Mouse (Mus musculus) megakaryocyte-erythroid progenitor cell, adult 5-6 weeks (primary cell): ENCODE measurements around the gene Zfp995. TPM values are rescaled to one million over a fixed set of nuclear protein-coding genes. Genes with fewer than 3 reads are reported as not detected.
A peak's percentile ranks its signal among the peaks of the same experiment; 100 is the strongest.
"Not testable (repeated sequence)": the region's sequence is repeated elsewhere in the genome, so short reads cannot be mapped to it uniquely, and the experiment has no call there.

Experiments
- ATAC-seq: replicated peaks from 2 replicates; pipeline ENCODE4 v1.8.0; 2016; ENCODE audit warnings: mild to moderate bottlenecking, inconsistent platforms; ENCODE audit not compliant: severe bottlenecking, poor library complexity, low FRiP score, low TSS enrichment
- total RNA-seq, 2 experiments: library from RNA; stranded (forward) in 1 of 2; stranded (reverse) in 1 of 2; fragments of 200-1000, 215-1000 nt in 1 of 2; fragments of >200 nt in 1 of 2; fragmentation: Nextera tagmentation in 1 of 2; gene quantifications; 2 replicates each; pipeline ENCODE4 v1.2.3; 2014 to 2017

Zfp995 gene
- total RNA-seq (2014; fragmentation: Nextera tagmentation) (3.8 TPM in 1 of 2 replicates, not detected in the other), total RNA-seq (2017) (0.46 and 0.75 TPM in 2 replicates)

DNA sequence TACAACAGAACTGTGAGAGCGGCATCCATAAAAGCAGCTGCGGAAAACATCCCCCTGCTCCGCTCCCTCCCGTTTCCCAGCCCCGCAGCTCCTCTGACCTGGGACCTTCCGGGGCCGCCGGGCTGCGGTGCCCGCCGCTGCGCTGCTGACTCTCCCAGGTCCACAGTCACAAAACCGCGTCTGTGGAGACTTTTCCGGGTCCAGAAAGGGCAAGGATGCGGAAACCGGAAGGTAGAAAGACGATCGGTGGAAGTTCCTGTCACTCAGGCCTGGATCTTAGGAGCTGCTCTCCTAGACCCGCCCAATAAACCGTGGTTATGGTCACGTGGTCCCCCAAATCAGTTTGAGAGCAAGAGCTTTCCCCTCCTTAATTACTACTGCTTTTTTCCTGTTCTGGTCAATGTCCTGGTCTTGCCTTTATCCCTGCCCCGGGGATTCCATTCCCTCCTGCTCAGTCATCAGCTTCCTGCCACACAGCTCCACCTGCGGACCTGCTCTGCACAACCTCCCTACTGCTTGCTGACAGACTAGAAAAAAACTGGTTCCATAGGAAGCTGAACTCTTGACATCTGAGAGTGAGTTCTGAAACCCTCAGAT is at the start of gene Zfp995:
Gene Zfp995, minus strand, starts transcription at position 471 of the 597 bp plus-strand sequence.
- peak; percentile 97 for ATAC-seq

DNA sequence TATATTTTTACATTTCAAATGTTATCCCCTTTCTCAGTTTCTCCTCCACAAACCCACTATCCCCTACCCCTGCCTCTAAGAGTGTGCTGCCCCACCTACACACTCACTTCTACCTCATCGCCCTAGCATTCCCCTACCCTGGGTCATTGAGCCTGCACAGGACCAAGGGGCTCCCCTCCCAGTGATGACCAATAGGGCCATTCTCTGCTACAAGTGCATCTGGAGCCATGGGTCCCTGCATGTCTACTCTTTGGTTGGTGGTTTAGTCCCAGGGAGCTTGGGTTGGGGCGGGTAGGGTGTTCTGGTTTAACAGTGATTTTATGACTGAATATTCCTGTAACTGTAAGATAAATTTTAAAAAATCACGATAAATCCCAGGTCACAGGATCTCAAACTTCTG is 687 bp downstream of the Zfp995 start:
- ATAC-seq, result 0 out of 2 replicates have a peak, but pooled peaks have one; percentile 16

GRCm38 (mm10) chr17:21871256-21871655 is 38.5 kb downstream of the Zfp995 start:
- ATAC-seq, result no peak

DNA sequence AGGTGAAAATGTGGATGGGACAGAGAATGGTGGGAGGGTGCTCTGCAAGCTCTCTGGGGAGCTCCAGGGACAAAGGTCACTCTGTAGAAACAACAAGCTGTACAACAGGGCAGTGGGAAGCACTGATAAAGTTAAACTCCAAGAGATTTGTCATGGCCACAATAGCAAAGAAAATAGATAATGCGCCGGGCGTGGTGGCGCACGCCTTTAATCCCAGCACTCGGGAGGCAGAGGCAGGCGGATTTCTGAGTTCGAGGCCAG is 63.5 kb downstream of the Zfp995 start:
- ATAC-seq, result not testable (repeated sequence)

DNA sequence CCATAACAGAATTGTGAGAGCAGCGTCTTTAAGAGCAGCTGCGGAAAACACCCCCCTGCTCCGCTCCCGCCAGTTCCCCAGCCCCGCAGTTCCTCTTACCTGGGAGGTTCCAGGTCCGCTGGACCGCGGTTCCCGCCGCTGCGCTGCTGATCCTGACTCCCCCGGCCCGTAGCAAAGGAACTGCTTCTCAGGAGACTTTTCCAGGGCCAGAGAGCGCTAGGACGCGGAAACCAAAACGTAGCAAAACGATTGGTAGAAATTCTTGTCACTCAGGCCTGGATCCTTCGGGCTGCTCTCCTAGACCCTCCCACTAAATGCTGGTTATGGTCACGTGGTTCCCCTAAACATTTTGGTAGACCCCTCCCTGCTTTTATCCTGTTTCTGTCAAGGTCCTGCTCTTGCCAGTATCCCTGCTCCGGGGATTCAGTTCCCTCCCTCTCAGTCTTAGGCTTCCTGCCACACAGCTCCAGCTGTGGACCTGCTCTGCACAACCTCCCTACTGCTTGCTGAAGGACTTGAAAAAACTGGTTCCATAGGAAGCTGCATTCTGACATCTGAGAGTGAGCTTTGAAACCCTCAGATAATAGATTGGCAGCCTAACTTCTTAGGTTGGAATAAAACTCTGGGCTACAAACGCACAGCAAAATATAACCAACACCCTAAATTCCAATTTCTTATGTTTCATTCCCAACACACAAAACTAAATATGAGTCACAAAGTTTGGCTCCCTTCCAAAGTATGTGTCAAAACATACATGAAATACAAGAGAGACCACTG is 64.0 kb downstream of the Zfp995 start, which contains the start of gene Zfp820:
Gene Zfp820, minus strand, starts transcription at position 228 of the 777 bp plus-strand sequence.
- peak; percentile 86 for ATAC-seq

DNA sequence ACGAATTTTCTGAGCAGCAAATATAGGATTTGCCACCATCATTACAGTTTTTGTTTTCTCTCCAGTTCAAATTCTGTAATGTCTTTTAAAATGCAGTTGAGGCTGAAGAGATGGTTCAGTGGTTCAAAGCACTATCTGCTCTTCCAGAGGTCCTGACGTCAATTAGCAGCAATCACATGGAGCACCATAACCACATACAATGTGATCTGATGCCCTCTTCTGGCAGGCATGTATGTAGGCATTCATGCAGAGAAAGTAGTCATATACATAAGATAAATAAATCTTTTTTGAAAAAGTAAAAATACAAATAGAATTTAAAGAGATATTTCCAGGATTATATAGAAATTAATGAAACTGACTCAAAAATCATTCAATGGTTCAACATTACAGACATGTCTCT is 71.2 kb downstream of the Zfp995 start:
- peak; percentile 68; the same call in 1 of the 2 replicates for ATAC-seq

Other genes with a start within 250 kb of the Zfp995 start
- 12.7 TPM in 1 of 2 replicates, not detected in the other for gene Gm10226, start 218.1 kb downstream of the Zfp995 start, total RNA-seq (2014; fragmentation: Nextera tagmentation)
- 69.3 TPM in 1 of 2 replicates, not detected in the other for gene Gm10226, start 218.1 kb downstream of the Zfp995 start, total RNA-seq (2017)
- gene Zfp760, start 202.2 kb downstream of the Zfp995 start, total RNA-seq (2014; fragmentation: Nextera tagmentation), result 8.0 and 9.4 TPM in 2 replicates
- gene Zfp760, start 202.2 kb downstream of the Zfp995 start, total RNA-seq (2017), result 6.2 and 7.2 TPM in 2 replicates
- gene Zfp229, start 179.1 kb downstream of the Zfp995 start, total RNA-seq (2014; fragmentation: Nextera tagmentation), result 4.5 and 6.3 TPM in 2 replicates
- gene Zfp229, start 179.1 kb downstream of the Zfp995 start, total RNA-seq (2017), result 3.8 and 10.1 TPM in 2 replicates
- 3.6 and 4.0 TPM in 2 replicates for gene Zfp820, start 64.2 kb downstream of the Zfp995 start, total RNA-seq (2014; fragmentation: Nextera tagmentation)
- gene Zfp820, start 64.2 kb downstream of the Zfp995 start, total RNA-seq (2017), result 6.1 and 9.2 TPM in 2 replicates
- 15.5 and 22.4 TPM in 2 replicates for gene Zfp942, start 52.5 kb upstream of the Zfp995 start, total RNA-seq (2014; fragmentation: Nextera tagmentation)
- gene Zfp942, start 52.5 kb upstream of the Zfp995 start, total RNA-seq (2017), result 19.7 and 29.9 TPM in 2 replicates
- 12.4 and 18.7 TPM in 2 replicates for gene Zfp943, start 52.6 kb upstream of the Zfp995 start, total RNA-seq (2014; fragmentation: Nextera tagmentation)
- gene Zfp943, start 52.6 kb upstream of the Zfp995 start, total RNA-seq (2017), result 14.7 and 18.8 TPM in 2 replicates